Mouse (Mus musculus) cerebellum, adult 11 months (tissue): ENCODE data around the gene Igf2bp2.

Experiments
- DNase-seq: peaks from one replicate; pipeline ENCODE4 v3.0.0; 2022

The Igf2bp2 gene

DNA sequence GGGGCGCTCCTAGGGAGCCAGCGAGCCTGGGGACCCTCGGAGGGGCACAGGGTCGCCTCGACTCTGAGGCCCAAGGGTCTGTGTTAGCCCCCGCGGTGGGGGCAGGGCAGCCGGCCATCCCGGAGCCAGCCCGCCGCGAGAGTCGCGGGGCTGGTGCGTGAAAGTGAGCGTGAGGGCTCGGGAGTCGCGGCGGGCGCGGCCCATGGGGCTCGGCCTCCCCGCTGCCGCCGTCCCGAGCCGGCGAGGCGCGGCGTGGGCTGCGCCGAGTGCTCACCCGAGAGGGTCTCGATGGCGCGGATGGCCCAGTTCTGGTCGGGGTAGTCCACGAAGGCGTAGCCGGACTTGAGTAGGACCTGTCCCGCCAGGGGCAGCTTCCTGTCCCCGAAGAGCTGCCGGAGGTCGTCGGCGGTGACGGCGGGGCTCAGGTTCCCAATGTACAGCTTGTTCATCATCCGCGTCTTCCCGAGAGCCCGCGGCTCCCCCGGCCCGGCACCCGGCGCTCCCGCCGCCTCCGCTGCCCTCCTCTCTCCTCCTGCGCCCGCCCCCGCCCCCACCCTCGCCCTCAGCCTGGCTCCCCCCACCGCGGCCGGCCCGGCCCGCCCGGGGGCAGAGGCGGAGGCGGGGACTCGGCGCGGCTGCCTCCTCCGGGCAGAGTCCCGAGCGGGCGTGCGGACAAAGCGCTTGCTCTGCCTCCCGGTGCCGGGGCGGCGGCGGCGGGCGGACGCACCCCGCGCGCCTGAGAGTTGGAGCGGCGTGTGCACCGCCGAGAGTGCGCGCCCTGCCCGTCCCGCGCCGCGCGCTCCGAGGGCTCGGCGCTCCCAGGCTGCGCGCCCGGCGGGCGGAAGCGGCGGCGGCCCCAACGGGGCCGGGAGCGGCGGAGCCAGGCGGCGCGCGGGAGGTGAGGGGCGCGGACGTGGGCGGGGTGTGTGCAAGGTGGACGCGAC, at the start of gene Igf2bp2:
Gene Igf2bp2 (minus strand): TSS at position 788 of the 944 bp plus-strand sequence.
- no peak for DNase-seq

GRCm38 (mm10) chr16:22203501-22203900, 40.4 kb upstream of the Igf2bp2 start:
- no peak for DNase-seq

- DNase-seq, result no peak
Measured at GRCm38 (mm10) chr16:22201858-22202257, 38.8 kb upstream of the Igf2bp2 start.

- no peak for DNase-seq
Measured at GRCm38 (mm10) chr16:22200476-22200875, 37.4 kb upstream of the Igf2bp2 start.

GRCm38 (mm10) chr16:22187366-22187765, 24.3 kb upstream of the Igf2bp2 start:
- no peak for DNase-seq

DNA sequence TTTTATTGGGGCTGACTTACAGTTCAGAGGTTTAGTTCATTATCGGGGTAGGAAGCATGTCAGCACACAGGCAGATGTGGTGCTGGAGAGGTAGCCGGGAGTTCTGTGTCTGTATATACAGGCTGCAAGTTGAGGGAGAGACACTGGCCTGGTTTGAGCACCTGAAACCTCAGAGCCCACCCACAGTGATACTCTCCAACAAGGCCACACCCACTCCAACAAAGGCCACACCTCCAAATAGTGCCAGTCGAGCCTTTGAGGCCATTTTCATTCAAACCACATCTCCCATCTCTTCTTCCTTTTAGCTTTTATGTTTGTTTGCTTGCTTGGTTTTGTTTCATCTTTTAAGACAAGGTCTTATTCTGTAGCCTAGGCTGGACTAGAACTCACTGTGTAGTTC, 22.3 kb upstream of the Igf2bp2 start:
- DNase-seq, result no peak

DNA sequence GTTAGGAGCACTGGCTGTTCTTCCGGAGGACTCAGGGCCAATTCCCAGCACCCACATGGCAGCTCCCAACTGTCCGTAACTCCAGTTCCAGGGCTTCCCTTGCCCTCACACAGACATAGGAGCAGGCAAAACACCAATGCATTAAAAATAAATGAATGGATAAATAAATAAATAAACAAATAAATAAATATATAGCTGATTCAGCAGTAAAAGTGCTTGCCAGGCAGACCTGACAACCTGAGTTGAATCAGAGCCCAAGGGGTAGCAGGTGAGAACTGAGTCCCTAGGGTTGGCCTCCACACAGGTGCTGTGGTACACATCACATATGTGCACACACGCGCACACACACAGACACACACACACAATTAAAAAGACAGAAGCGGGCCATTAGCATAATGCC, 21.0 kb upstream of the Igf2bp2 start:
- DNase-seq, result no peak

- no peak for DNase-seq
Measured at GRCm38 (mm10) chr16:22182286-22182685, 19.2 kb upstream of the Igf2bp2 start.

GRCm38 (mm10) chr16:22178793-22179192, 15.7 kb upstream of the Igf2bp2 start:
- DNase-seq, result no peak

DNA sequence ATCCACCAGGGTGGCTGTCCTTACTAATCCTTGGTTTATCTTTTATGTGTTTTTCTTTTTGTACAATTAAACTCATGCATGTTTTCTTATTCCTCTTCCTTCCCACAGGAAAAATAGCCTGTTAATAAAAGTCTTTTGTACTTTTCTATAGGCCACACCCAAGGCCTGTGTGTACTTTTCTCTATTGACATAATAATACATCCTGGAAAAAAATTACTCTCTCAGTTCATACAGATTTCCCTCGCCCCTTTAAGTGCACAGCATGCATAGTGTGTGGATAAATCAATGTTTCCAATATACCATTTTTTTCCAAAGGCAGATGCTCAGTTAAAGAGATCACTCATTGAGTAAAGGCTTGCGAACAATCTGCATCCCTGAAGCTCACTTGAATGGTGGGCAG, 14.9 kb upstream of the Igf2bp2 start:
- DNase-seq, result no peak

DNA sequence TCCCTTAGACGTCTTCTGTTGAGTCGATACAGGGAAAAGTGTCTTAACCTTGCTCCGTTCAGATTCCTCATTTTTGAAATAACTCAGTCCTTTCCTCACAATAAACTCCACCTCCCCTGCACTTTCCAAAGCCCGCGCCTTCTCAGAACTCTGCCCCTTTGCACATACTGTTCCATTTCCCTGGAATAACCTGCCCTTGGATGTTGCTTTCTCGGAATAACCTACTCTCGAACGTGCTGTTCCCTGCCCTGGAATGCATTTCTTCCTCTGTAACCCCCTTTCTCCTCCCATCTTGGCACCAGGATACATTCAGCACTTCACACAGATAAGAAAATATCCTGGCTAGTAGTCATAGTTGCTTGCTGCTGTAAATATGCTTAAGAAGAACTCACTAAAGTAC, 5.6 kb upstream of the Igf2bp2 start:
- no peak for DNase-seq

- no peak for DNase-seq
Measured at GRCm38 (mm10) chr16:22165556-22165955, 2.5 kb upstream of the Igf2bp2 start.

DNA sequence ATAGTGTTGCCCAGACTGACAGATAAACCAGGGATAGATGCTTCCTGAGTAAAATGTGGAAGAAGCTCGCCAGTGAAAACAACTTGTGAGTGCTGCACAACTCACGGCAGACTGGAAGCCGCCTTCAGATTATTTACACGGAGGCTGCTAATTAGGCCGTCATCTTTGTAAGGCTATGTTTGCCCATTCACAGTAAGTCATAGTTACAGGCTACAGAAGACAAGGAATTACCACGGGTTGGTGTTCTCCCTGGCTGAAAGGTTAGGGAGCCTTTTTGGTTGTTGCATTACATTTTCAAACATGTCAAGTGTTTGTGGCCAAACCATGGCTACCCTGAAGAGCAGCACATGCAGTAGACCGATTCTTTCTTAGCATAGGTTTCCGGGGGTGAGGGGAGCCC, 1.3 kb upstream of the Igf2bp2 start:
- DNase-seq, result no peak

- DNase-seq, result no peak
Measured at GRCm38 (mm10) chr16:22163456-22163851, 355 bp upstream of the Igf2bp2 start.

DNA sequence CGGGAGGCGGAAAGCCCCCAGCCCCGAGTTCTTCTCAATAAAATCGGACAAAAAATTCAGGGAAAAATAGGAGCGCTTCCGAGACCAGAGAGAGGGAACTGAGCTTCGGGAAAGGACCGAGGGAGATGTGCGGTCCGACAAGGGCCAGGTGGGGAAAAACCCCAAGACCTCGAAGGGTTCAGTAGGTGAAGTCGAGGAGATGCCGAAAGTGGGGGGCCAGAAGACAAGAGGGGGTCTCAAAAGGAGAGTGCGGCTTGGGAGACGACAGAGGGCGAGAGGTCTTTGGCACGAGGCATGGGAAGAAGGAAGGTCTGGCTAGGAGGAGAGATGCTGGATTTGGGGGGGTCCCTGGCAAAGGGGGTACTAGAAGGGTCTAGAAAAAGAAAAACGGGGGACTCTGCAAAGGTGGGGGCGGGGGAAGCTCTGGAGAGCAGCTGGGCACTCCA, 1.0 kb downstream of the Igf2bp2 start:
- no peak for DNase-seq

DNA sequence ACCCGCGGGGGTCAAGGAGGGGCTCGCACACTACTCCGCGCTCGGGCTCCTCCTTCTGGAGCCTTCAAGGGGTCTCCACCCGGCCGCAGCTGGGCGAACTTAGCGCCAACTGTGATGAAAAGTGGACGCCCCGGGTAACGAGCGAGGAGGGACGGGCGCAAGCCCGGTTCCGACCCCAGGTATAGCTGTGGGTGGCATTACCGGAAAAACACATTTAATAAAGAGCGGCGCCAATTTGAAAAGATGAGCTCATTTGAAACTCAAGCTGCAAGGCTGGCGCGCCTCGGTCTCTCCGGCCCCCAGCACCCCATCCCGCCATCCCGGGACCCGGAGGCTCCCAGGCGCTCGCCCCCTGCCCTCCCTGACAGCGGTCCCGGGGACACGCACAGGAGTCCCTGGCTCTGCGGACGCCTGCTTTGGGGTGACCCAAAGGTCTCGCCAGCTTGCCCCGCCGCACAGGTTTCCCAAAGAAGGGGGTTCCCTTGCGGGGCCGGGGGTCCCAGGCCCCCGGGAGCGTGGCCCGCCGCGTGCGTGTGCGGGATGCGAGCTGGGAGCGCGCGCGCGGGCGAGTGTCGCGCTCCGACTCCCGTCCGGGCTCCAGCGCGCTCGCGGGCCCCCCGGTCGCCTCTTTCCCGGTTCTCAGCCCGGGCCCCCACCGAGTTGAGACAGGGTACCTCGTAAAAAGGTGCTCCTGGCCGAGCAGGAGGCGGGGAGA, 1.6 kb downstream of the Igf2bp2 start:
- DNase-seq, result no peak

GRCm38 (mm10) chr16:22160386-22161145, 2.5 kb downstream of the Igf2bp2 start:
- no peak for DNase-seq

GRCm38 (mm10) chr16:22152941-22153444, 10.1 kb downstream of the Igf2bp2 start:
- no peak for DNase-seq

DNA sequence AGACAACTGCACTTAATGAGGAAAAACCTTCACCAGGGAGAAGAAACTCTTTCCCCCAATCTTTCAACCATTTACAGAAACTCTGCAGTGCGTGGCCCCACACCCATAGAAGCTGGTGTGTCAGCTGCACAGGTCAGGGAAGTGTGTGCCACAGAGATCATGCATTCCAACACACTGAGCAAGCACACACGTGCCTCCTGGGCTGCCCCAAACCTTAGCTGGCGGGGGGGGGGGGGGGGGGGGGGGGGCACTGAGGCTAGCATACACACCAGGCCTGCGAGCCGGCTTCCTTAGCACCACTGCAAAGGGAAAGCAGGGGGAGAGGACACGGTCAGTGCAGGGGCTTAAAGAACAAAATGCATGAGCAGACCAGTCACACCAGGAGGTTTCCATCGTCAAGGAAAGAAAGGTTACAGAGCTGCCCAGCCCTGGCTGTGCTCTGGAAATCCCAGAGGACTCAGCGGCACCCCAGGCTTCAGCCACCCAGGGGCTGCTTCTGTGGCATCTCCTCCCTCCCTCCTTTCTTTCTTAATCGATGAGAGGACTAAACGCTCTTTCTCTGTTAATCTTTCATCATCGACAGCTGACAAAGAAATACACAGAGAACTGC, 11.3 kb downstream of the Igf2bp2 start:
- DNase-seq, result no peak

DNA sequence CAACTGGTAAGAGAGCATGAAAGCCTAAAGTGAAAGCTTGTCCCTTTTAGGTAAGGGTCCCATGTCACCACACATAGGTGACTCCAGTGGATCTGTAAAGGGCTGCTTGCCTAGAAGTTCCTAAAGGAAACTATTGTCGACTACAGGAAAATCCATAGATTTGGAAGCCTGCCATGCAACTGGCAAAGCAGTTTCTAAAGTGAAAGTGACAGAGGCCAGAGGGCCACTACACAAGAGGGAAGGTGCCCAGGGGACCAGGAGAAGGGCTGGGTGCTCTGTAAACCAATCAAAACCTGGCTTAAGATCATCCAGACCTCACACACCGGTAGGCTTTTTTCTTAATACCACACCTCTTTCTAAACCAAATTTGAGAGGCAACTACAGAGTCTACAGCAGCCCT, 12.7 kb downstream of the Igf2bp2 start:
- DNase-seq, result no peak

DNA sequence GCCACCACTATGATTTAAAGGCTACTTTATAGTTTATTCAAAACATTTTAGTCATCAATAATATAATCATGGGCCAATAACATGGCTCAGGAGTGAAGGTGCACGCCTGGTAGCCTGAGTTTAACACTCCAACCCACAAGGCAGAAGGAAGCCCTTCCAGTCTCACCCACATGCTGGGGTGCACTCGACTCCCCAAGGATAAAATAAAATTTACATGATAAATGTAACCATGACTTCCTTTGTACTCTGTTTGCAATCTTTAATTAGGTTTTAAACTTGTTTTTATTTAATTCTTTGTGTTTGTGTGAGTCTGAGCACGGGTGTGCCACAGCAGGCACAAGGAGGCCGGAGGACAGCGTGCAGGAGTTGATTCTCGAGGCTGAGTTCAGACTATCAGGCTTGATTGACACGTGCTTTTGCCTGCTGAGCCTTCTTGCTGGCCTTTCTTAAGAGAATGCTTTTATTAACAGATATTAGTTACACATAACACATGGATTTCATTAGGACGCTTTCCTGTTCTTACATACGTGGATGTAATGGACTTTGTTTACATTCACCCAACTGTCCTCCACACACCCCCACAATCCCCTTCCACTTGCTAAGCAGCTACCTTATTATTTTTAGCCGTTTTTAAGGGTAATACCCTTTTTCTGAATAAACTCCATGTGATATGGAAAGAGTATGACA, 13.3 kb downstream of the Igf2bp2 start:
- no peak for DNase-seq

DNA sequence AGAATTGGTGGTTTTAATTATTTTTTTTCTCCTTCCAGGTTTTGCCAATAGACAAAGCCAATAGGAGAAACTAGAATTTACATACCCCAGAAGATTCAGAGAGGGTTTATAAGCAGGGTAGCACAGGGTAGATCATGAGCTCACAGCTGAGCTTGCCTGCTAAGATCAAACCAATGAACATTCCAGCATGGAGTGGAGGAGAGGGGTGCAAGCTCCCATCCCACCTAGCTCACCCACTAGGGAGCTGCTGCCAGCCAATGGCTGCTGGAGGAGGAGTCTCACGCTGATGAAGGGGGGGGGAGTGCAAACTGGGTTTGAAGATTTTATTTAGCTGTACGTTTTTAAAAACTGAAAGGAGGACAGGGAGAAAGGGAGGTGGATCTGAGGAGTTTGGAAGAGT, 14.0 kb downstream of the Igf2bp2 start:
- DNase-seq, result no peak
